Mouse (Mus musculus) left cerebral cortex, postnatal 25 days (tissue): ENCODE measurements around the gene Tlk2. TPM values are rescaled to one million over a fixed set of nuclear protein-coding genes. Genes with fewer than 3 reads are reported as not detected.

Experiments
- DNase-seq, 2 experiments: peaks; one replicate each; pipeline ENCODE4 v3.0.0; 2022; ENCODE audit warnings: low spot score in 2 of 2, mixed read lengths in 1 of 2
- intact Hi-C: fragments of 180-260 bp; cut with DNase I; formaldehyde crosslinking; loops from one replicate; pipeline ENCODE4 v1.15.1; 2025
- total RNA-seq, 2 experiments: library from RNA; stranded (reverse); gene quantifications; 2 replicates each; pipeline ENCODE4 v1.2.3; 2021

Tlk2 gene
- total RNA-seq, 2 experiments from 2014 or later = 54.4 to 54.7 TPM

GRCm38 (mm10) chr11:105159673-105160360, 18.8 kb upstream of the Tlk2 start:
- intact Hi-C loops = no loop called here
- DNase-seq = no peak

- DNase-seq = no peak
- intact Hi-C loops = no loop called here
These were observed 17.2 kb upstream of the Tlk2 start for GRCm38 (mm10) chr11:105161411-105161810.

- intact Hi-C loops = no loop called here
These were observed 13.8 kb upstream of the Tlk2 start for GRCm38 (mm10) chr11:105164516-105165510.

GRCm38 (mm10) chr11:105166780-105167179, 11.8 kb upstream of the Tlk2 start:
- intact Hi-C loops = no loop called here
- DNase-seq = no peak

More at GRCm38 (mm10) chr11:105164516-105165510, 13.8 kb upstream of the Tlk2 start:
- DNase-seq = no peak

- no peak for DNase-seq
These were observed 916 bp downstream of the Tlk2 start for GRCm38 (mm10) chr11:105179523-105179922.

GRCm38 (mm10) chr11:105180471-105181091, 2.0 kb downstream of the Tlk2 start:
- peak; percentile 10 to 12 for DNase-seq
- intact Hi-C loops = loop anchor here (1.0 kb wide), 1 partner anchor 54 kb away; the partner anchor contains the start of gene Mettl2

More at GRCm38 (mm10) chr11:105179523-105179922, 916 bp downstream of the Tlk2 start:
- intact Hi-C loops = no loop called here

- intact Hi-C loops = loop anchor here (1.0 kb wide), 1 partner anchor 55 kb away; the partner anchor contains the start of gene Mettl2
- DNase-seq = peak; percentile 84 to 85
These were observed 2.6 kb downstream of the Tlk2 start for GRCm38 (mm10) chr11:105181126-105181637.

GRCm38 (mm10) chr11:105181689-105182460, 3.3 kb downstream of the Tlk2 start:
- intact Hi-C loops = loop anchor here (1.0 kb wide), 1 partner anchor 56 kb away; the partner anchor contains the start of gene Mettl2
- peak; percentile 28 to 47 for DNase-seq

- DNase-seq = peak in 1 of 2 experiments; percentile 15
- intact Hi-C loops = no loop called here
These were observed 3.9 kb downstream of the Tlk2 start for GRCm38 (mm10) chr11:105182461-105182855.

GRCm38 (mm10) chr11:105184678-105185077, 6.1 kb downstream of the Tlk2 start:
- DNase-seq = no peak
- intact Hi-C loops = no loop called here

- intact Hi-C loops = no loop called here
- DNase-seq = no peak
These were observed 13.6 kb downstream of the Tlk2 start for GRCm38 (mm10) chr11:105192186-105192585.

- intact Hi-C loops = no loop called here
- no peak for DNase-seq
These were observed 18.5 kb downstream of the Tlk2 start for GRCm38 (mm10) chr11:105196893-105197662.

- peak in 1 of 2 experiments; percentile 11 for DNase-seq
- intact Hi-C loops = no loop called here
These were observed 23.8 kb downstream of the Tlk2 start for GRCm38 (mm10) chr11:105202403-105202802.

GRCm38 (mm10) chr11:105210007-105210406, 31.4 kb downstream of the Tlk2 start:
- no peak for DNase-seq
- intact Hi-C loops = no loop called here

GRCm38 (mm10) chr11:105214257-105214656, 35.6 kb downstream of the Tlk2 start:
- intact Hi-C loops = no loop called here
- no peak for DNase-seq

- intact Hi-C loops = no loop called here
- no peak for DNase-seq
These were observed 39.2 kb downstream of the Tlk2 start for GRCm38 (mm10) chr11:105217771-105218170.

- intact Hi-C loops = no loop called here
These were observed 55.9 kb downstream of the Tlk2 start for GRCm38 (mm10) chr11:105234501-105234900.

GRCm38 (mm10) chr11:105240991-105241390, 62.4 kb downstream of the Tlk2 start:
- intact Hi-C loops = no loop called here
- peak in 1 of 2 experiments; percentile 47 for DNase-seq

More at GRCm38 (mm10) chr11:105234501-105234900, 55.9 kb downstream of the Tlk2 start:
- DNase-seq = no peak
